Mouse (Mus musculus) spleen, adult 2 months (tissue): Measurements from ENCODE around the gene Mfsd11. TPM values are rescaled to one million over a fixed set of nuclear protein-coding genes. Genes with fewer than 3 reads are reported as not detected.

Experiments
- DNase-seq, 2 experiments: peaks; one replicate each; pipeline versions ENCODE4 v3.0.0 to v3.0.0-alpha.2; 2012 to 2021; ENCODE audit warnings: low spot score in 2 of 2, low read depth in 1 of 2
- H3K27ac ChIP-seq: fragments of 200-500 bp; 2 replicates; pipeline ENCODE4 v1.5.1; 2012; ENCODE audit warnings: low read length, inconsistent platforms; ENCODE audit not compliant: insufficient read depth
- H3K27me3 ChIP-seq: fragments of 200-500 bp; 2 replicates; pipeline ENCODE4 v1.6.1; 2012; ENCODE audit warnings: mild to moderate bottlenecking, moderate library complexity, low read length, inconsistent platforms; ENCODE audit not compliant: control insufficient read depth, insufficient read depth
- H3K36me3 ChIP-seq: fragments of 200-500 bp; 2 replicates; pipeline ENCODE4 v1.6.1; 2012; ENCODE audit warnings: mild to moderate bottlenecking, low read length, inconsistent platforms; ENCODE audit not compliant: control insufficient read depth, insufficient read depth
- H3K4me1 ChIP-seq: fragments of 200-500 bp; 2 replicates; pipeline ENCODE4 v1.6.1; 2011; ENCODE audit warnings: inconsistent platforms; ENCODE audit not compliant: control insufficient read depth, insufficient read depth, insufficient read length
- H3K4me3 ChIP-seq: fragments of 200-500 bp; 2 replicates; pipeline ENCODE4 v1.5.1; 2011; ENCODE audit warnings: mild to moderate bottlenecking, inconsistent platforms; ENCODE audit not compliant: insufficient read depth, insufficient read length; ENCODE audit errors: extremely low read depth
- CTCF ChIP-seq: fragments of 200-500 bp; IDR thresholded peaks from 2 replicates; pipeline ENCODE4 v1.5.1; 2011; ENCODE audit warnings: mild to moderate bottlenecking, inconsistent platforms; ENCODE audit not compliant: insufficient read depth, insufficient read length, insufficient replicate concordance; ENCODE audit errors: extremely low read depth
- POLR2A ChIP-seq: fragments of 200-500 bp; IDR thresholded peaks from 2 replicates; pipeline ENCODE4 v1.6.1; 2011; ENCODE audit warnings: low read depth, low read length, inconsistent platforms
- WGBS: fragments of 180-500 bp; shearing (Covaris S2); methylation state at CpG from one replicate; pipeline ENCODE4 v1.1.7; 2018; 5-methylcytosine and 5-hydroxymethylcytosine counted together
- polyA plus RNA-seq: library from polyadenylated mRNA; depleted of rRNA; stranded (reverse); fragments of >200 nt; gene quantifications from 2 replicates; pipeline ENCODE4 v1.2.3, GENCODE M21; 2012

The Mfsd11 gene
- polyA plus RNA-seq, 1 experiment, result 14.2 TPM

- peak overlapping the region; percentile 72 for H3K4me3 ChIP-seq
- peak overlapping the region; percentile 99 for H3K27ac ChIP-seq
- DNase-seq, result no peak
- no peaks in the 10 kb centered on the region for H3K27me3 ChIP-seq
- no peak for TF ChIP-seq POLR2A
- no peak for TF ChIP-seq CTCF
- peaks cover 19% of the 10 kb centered on the region for H3K36me3 ChIP-seq
- H3K4me1 ChIP-seq, result no peaks in the 10 kb centered on the region; the same call in none of the 2 replicates
- WGBS, result under 1% methylated on average over 29 of the region's 29 CpGs
Observed at GRCm38 (mm10) chr11:116851576-116852290, 507 bp upstream of the Mfsd11 start.

- no peaks in the 10 kb centered on the region; the same call in none of the 2 replicates for H3K4me1 ChIP-seq
- peak; percentile 90 to 93 for DNase-seq
- H3K27ac ChIP-seq, result peak within 1 kb of the TSS; percentile 99
- peaks cover 16% of the 10 kb centered on the region for H3K36me3 ChIP-seq
- H3K4me3 ChIP-seq, result peak within 1 kb of the TSS; percentile 96
- TF ChIP-seq POLR2A (peak; percentile 99), CTCF (no peak)
- no peaks in the 10 kb centered on the region for H3K27me3 ChIP-seq
- WGBS, result under 1% methylated on average over 67 of the region's 74 CpGs
Observed at GRCm38 (mm10) chr11:116852891-116853511, 761 bp downstream of the Mfsd11 start, which contains the start of gene Srsf2. Gene Srsf2, minus strand, starts transcription at chr11:116853094.

GRCm38 (mm10) chr11:116853512-116853928 is 1.3 kb downstream of the Mfsd11 start:
- Histone ChIP-seq H3K27ac (peak overlapping the region; percentile 99), H3K36me3 (peaks cover 11% of the 10 kb centered on the region), H3K27me3 (no peaks in the 10 kb centered on the region), H3K4me1 (no peaks in the 10 kb centered on the region; the same call in none of the 2 replicates), H3K4me3 (peak overlapping the region; percentile 96)
- DNase-seq, result peak; percentile 88 to 96
- under 1% methylated on average over 36 of the region's 36 CpGs for WGBS
- TF ChIP-seq POLR2A (no peak; the same call in none of the 2 replicates), CTCF (no peak)

GRCm38 (mm10) chr11:116854279-116854678 is 2.0 kb downstream of the Mfsd11 start:
- 8% methylated on average over 10 of the region's 10 CpGs for WGBS
- TF ChIP-seq POLR2A, result no peak
- TF ChIP-seq CTCF, result no peak
- Histone ChIP-seq H3K4me1 (no peaks in the 10 kb centered on the region; the same call in none of the 2 replicates), H3K27ac (no peak overlapping the region), H3K36me3 (peaks cover 9% of the 10 kb centered on the region), H3K4me3 (peak overlapping the region; percentile 96), H3K27me3 (no peaks in the 10 kb centered on the region)
- DNase-seq, result no peak

- Histone ChIP-seq H3K36me3 (peaks cover 4% of the 10 kb centered on the region), H3K4me3 (no peak overlapping the region), H3K4me1 (no peaks in the 10 kb centered on the region; the same call in 1 of the 2 replicates), H3K27me3 (no peaks in the 10 kb centered on the region), H3K27ac (no peak overlapping the region)
- TF ChIP-seq POLR2A (no peak), CTCF (no peak)
- WGBS, result 82% methylated on average over 12 of the region's 12 CpGs
- no peak for DNase-seq
Observed at GRCm38 (mm10) chr11:116857183-116857850, 5.1 kb downstream of the Mfsd11 start.

GRCm38 (mm10) chr11:116864444-116864843 is 12.2 kb downstream of the Mfsd11 start:
- Histone ChIP-seq H3K27ac (no peak overlapping the region), H3K4me3 (no peak overlapping the region), H3K36me3 (peaks cover 13% of the 10 kb centered on the region), H3K27me3 (no peaks in the 10 kb centered on the region), H3K4me1 (no peaks in the 10 kb centered on the region)
- no peak for DNase-seq
- 88% methylated on average over 10 of the region's 10 CpGs for WGBS
- TF ChIP-seq POLR2A (no peak), CTCF (no peak)
